Mouse (Mus musculus) c-Kit-positive CD71-negative TER-119-negative erythroid progenitor cells, embryonic 14.5 days (primary cell): ENCODE measurements around the gene Traf1.
A peak's percentile ranks its signal among the peaks of the same experiment; 100 is the strongest.

Source experiments
- DNase-seq: peaks from one replicate; pipeline ENCODE4 v3.0.0-alpha.2; 2013; ENCODE audit warnings: low read depth

The Traf1 gene

GRCm38 (mm10) chr2:34961481-34962036 is at the start of gene Traf1:
Gene Traf1, minus strand, starts transcription at chr2:34961772.
- no peak for DNase-seq

- no peak for DNase-seq
Observed at GRCm38 (mm10) chr2:34998956-34999355, 37.4 kb upstream of the Traf1 start.

- no peak for DNase-seq
Observed at GRCm38 (mm10) chr2:34996506-34996905, 34.9 kb upstream of the Traf1 start.

GRCm38 (mm10) chr2:34993696-34994356 is 32.3 kb upstream of the Traf1 start:
- no peak for DNase-seq

GRCm38 (mm10) chr2:34992729-34993695 is 31.4 kb upstream of the Traf1 start:
- DNase-seq, result no peak

GRCm38 (mm10) chr2:34991966-34992365 is 30.4 kb upstream of the Traf1 start:
- DNase-seq, result no peak

- no peak for DNase-seq
Observed at GRCm38 (mm10) chr2:34989749-34990148, 28.2 kb upstream of the Traf1 start.

- no peak for DNase-seq
Observed at GRCm38 (mm10) chr2:34987595-34987994, 26.0 kb upstream of the Traf1 start.

GRCm38 (mm10) chr2:34984885-34985284 is 23.3 kb upstream of the Traf1 start:
- no peak for DNase-seq

- no peak for DNase-seq
Observed at GRCm38 (mm10) chr2:34982906-34983698, 21.5 kb upstream of the Traf1 start.

GRCm38 (mm10) chr2:34982096-34982724 is 20.6 kb upstream of the Traf1 start:
- DNase-seq, result no peak

GRCm38 (mm10) chr2:34979459-34980011 is 18.0 kb upstream of the Traf1 start:
- no peak for DNase-seq

GRCm38 (mm10) chr2:34978226-34978625 is 16.7 kb upstream of the Traf1 start:
- DNase-seq, result no peak

- DNase-seq, result peak; percentile 53
Observed at GRCm38 (mm10) chr2:34976945-34977658, 15.5 kb upstream of the Traf1 start.

GRCm38 (mm10) chr2:34976447-34976846 is 14.9 kb upstream of the Traf1 start:
- DNase-seq, result no peak

- no peak for DNase-seq
Observed at GRCm38 (mm10) chr2:34973087-34973486, 11.5 kb upstream of the Traf1 start.

- no peak for DNase-seq
Observed at GRCm38 (mm10) chr2:34971080-34971888, 9.7 kb upstream of the Traf1 start.

- no peak for DNase-seq
Observed at GRCm38 (mm10) chr2:34970092-34970750, 8.6 kb upstream of the Traf1 start.

- no peak for DNase-seq
Observed at GRCm38 (mm10) chr2:34969166-34969565, 7.6 kb upstream of the Traf1 start.
